20 mouse cellular contexts compared by ENCODE assay signal in the genomic region with DNA sequence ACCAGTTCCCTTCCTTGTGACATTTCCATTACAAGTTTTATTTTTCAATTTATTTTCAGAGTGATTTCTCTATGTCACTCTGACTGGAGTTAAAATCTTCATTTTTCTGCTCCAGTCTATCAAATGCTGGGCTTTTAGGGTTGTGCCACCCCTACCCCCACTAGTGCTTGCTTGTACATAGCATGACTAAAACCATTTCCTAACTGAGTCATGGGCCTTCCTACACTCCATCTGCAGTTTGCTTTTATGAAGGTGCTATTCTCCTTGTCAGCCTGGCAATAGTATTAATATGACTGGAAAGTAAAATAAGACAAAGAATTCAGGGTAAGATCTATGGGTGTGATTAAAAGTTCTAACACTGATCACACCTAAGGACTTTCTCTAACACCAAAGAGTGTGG.
DNase-seq lines count a peak whose midpoint lies in the region; ATAC-seq and TF ChIP-seq lines count a peak whose summit lies in the region.
"Had no signal": no experiment of that assay in that cellular context is flagged by ENCODE, and none has a peak within 500 bp of the region (broad histone marks: within the 10 kb centered on the region; RNA-seq: fewer than 3 reads in every experiment).

No protein-coding gene starts in this region.

- peak; percentile 24 to 37 for DNase-seq in frontal cortex, postnatal 36 days (ENCODE audit: low spot score in 2 of 2)
- no peak for DNase-seq in frontal cortex, postnatal 10 days (ENCODE audit: low spot score in 2 of 2)
- DNase-seq in layer of hippocampus, adult 8-10 months (ENCODE audit: low spot score in 2 of 2) = peak; percentile 7 to 15
- DNase-seq in layer of hippocampus, postnatal 10 days (ENCODE audit: low spot score in 2 of 2) = no peak
- peak; percentile 48 for DNase-seq in right cerebral cortex, adult 18-20 months
- DNase-seq in right cerebral cortex, postnatal 36 days (ENCODE audit: low spot score in 2 of 2) = no peak
- DNase-seq in liver, postnatal 0 days = no peak
- DNase-seq: adrenal gland, postnatal 10 days; cerebellum, adult 11-12 months; cerebellum, adult 9-10 months; cerebellum, postnatal 25 days; gastrocnemius, postnatal 10 days; heart, adult 18-20 months; heart, postnatal 10 days; heart, postnatal 4 days had no signal

- no peaks in the 10 kb centered on the region for H3K36me3 ChIP-seq in liver, postnatal 0 days (replicated peaks; ENCODE audit: insufficient read depth, low read length)
- H3K36me3 ChIP-seq: embryonic facial prominence, embryonic 13.5 days; forebrain, embryonic 12.5 days; heart, embryonic 10.5 days; hindbrain, embryonic 12.5 days had no signal

- no peak overlapping the region for H3K4me2 ChIP-seq in liver, postnatal 0 days (ENCODE audit: low read depth, low read length)
- H3K4me2 ChIP-seq: embryonic facial prominence, embryonic 13.5 days; forebrain, embryonic 12.5 days; hindbrain, embryonic 12.5 days had no signal

- TF ChIP-seq EP300 in liver, postnatal 0 days (IDR thresholded peaks at IDR 0.05; ENCODE audit: low read depth) = no peak

- no peak overlapping the region for H3K4me3 ChIP-seq in liver, postnatal 0 days (ENCODE audit: low read depth, low read length)
- H3K4me3 ChIP-seq: embryonic facial prominence, embryonic 13.5 days; forebrain, embryonic 12.5 days; heart, embryonic 10.5 days; hindbrain, embryonic 12.5 days had no signal

- H3K27ac ChIP-seq in liver, postnatal 0 days (ENCODE audit: low read depth) = no peak overlapping the region
- H3K27ac ChIP-seq: embryonic facial prominence, embryonic 13.5 days; forebrain, embryonic 12.5 days; heart, embryonic 10.5 days; hindbrain, embryonic 12.5 days had no signal

- no peaks in the 10 kb centered on the region for H3K4me1 ChIP-seq in liver, postnatal 0 days (ENCODE audit: insufficient read depth)
- H3K4me1 ChIP-seq: embryonic facial prominence, embryonic 13.5 days; forebrain, embryonic 12.5 days; heart, embryonic 10.5 days; hindbrain, embryonic 12.5 days had no signal

- H3K9me3 ChIP-seq in liver, postnatal 0 days (ENCODE audit: low read length) = no peaks in the 10 kb centered on the region
- H3K9me3 ChIP-seq: embryonic facial prominence, embryonic 13.5 days; forebrain, embryonic 12.5 days; heart, embryonic 10.5 days; hindbrain, embryonic 12.5 days had no signal

- no peaks in the 10 kb centered on the region for H3K27me3 ChIP-seq in liver, postnatal 0 days (ENCODE audit: insufficient read depth, low read length)
- H3K27me3 ChIP-seq: embryonic facial prominence, embryonic 13.5 days; forebrain, embryonic 12.5 days; hindbrain, embryonic 12.5 days had no signal

- no peak for ATAC-seq in liver, postnatal 0 days
- ATAC-seq: forebrain, embryonic 16.5 days had no signal

- TF ChIP-seq CTCF in liver, postnatal 0 days (IDR thresholded peaks at IDR 0.05; ENCODE audit: low read depth) = no peak

- H3K9ac ChIP-seq in liver, postnatal 0 days (replicated peaks) = no peak overlapping the region
- H3K9ac ChIP-seq: embryonic facial prominence, embryonic 13.5 days; forebrain, embryonic 12.5 days; hindbrain, embryonic 12.5 days had no signal

Comparison
In these comparisons a context has a peak if more than half of its experiments do, and no peak if none do; other contexts are left out.
1. DNase-seq: peak in frontal cortex, postnatal 36 days (2 of 2), layer of hippocampus, adult 8-10 months (2 of 2) and right cerebral cortex, adult 18-20 months (single experiment); none in frontal cortex, postnatal 10 days (0 of 2), layer of hippocampus, postnatal 10 days (0 of 2), right cerebral cortex, postnatal 36 days (0 of 2) and liver, postnatal 0 days (single experiment).